Mouse (Mus musculus) forebrain, embryonic 12.5 days (tissue): ENCODE data around the gene Tceal1. TPM values are rescaled to one million over a fixed set of nuclear protein-coding genes. Genes with fewer than 3 reads are reported as not detected.
"Not testable (repeated sequence)": the region's sequence is repeated elsewhere in the genome, so short reads cannot be mapped to it uniquely, and the experiment has no call there.

Experiments
- ATAC-seq: fragments of 200-750 bp; cut with Nextera tagmentation; 2 replicates; pipeline ENCODE4 v1.8.0; 2017; ENCODE audit warnings: moderate TSS enrichment; ENCODE audit not compliant: low FRiP score
- H3K27ac ChIP-seq: fragments of 300-500 bp; sonication (generic); 2 replicates; pipeline ENCODE4 v1.5.1; 2016; ENCODE audit warnings: mild to moderate bottlenecking
- H3K27me3 ChIP-seq: fragments of 300-500 bp; sonication (generic); 2 replicates; pipeline ENCODE4 v1.6.1; 2016; ENCODE audit warnings: mild to moderate bottlenecking
- H3K36me3 ChIP-seq: fragments of 300-500 bp; sonication (generic); replicated peaks from 2 replicates; pipeline ENCODE4 v1.6.1; 2016; ENCODE audit warnings: mild to moderate bottlenecking
- H3K4me1 ChIP-seq: fragments of 300-500 bp; sonication (generic); 2 replicates; pipeline ENCODE4 v1.6.1; 2016
- H3K4me2 ChIP-seq: fragments of 300-500 bp; sonication (generic); 2 replicates; pipeline ENCODE4 v1.6.1; 2016; ENCODE audit warnings: mild to moderate bottlenecking, moderate library complexity
- H3K4me3 ChIP-seq: fragments of 300-500 bp; sonication (generic); replicated peaks from 2 replicates; pipeline ENCODE4 v1.5.1; 2016; ENCODE audit warnings: mild to moderate bottlenecking
- H3K9ac ChIP-seq: fragments of 300-500 bp; sonication (generic); 2 replicates; pipeline ENCODE4 v1.6.1; 2016; ENCODE audit warnings: mild to moderate bottlenecking
- H3K9me3 ChIP-seq: fragments of 300-500 bp; sonication (generic); 2 replicates; pipeline ENCODE4 v1.6.1; 2016
- WGBS: fragments of 180-500 bp; shearing (Covaris S2); methylation state at CpG from one replicate; pipeline ENCODE4 v1.1.7; 2016; 5-methylcytosine and 5-hydroxymethylcytosine counted together
- polyA plus RNA-seq: library from polyadenylated mRNA; unstranded; fragments of >200 nt; fragmentation: Nextera tagmentation; extraction: Ambion mirVana; gene quantifications from 2 replicates; pipeline ENCODE4 v1.2.1, GENCODE M21; 2016

Tceal1 gene
- polyA plus RNA-seq, result 11.3 and 11.9 TPM in 2 replicates

GRCm38 (mm10) chrX:136707446-136708167, at the start of gene Tceal1:
Tceal1 (plus strand) TSS chrX:136707982.
- peak within 1 kb of the TSS; percentile 63 for H3K9ac ChIP-seq
- peak within 1 kb of the TSS; percentile 56 for H3K4me2 ChIP-seq
- ATAC-seq, result peak; percentile 96
- H3K27ac ChIP-seq, result peak within 1 kb of the TSS; percentile 88
- 30% methylated on average over 15 of the region's 15 CpGs for WGBS
- H3K27me3 ChIP-seq, result 0 out of 2 replicates have a peak, but pooled peaks cover 3% of the 10 kb centered on the region
- no peaks in the 10 kb centered on the region for H3K9me3 ChIP-seq
- no peaks in the 10 kb centered on the region for H3K36me3 ChIP-seq
- H3K4me1 ChIP-seq, result no peaks in the 10 kb centered on the region
- H3K4me3 ChIP-seq, result peak within 1 kb of the TSS; percentile 50

- no peak overlapping the region for H3K27ac ChIP-seq
- H3K9ac ChIP-seq, result peak overlapping the region; percentile 63
- no peaks in the 10 kb centered on the region for H3K36me3 ChIP-seq
- peak; percentile 78 for ATAC-seq
- no peaks in the 10 kb centered on the region for H3K4me1 ChIP-seq
- H3K4me3 ChIP-seq, result peak overlapping the region; percentile 50
- WGBS, result 31% methylated on average over 18 of the region's 20 CpGs
- H3K4me2 ChIP-seq, result peak overlapping the region; percentile 60
- no peaks in the 10 kb centered on the region; the same call in 1 of the 2 replicates for H3K27me3 ChIP-seq
- no peaks in the 10 kb centered on the region for H3K9me3 ChIP-seq
Measured at GRCm38 (mm10) chrX:136666281-136666706, 41.5 kb upstream of the Tceal1 start.

GRCm38 (mm10) chrX:136666762-136667464, 40.9 kb upstream of the Tceal1 start:
- not testable (repeated sequence) for H3K36me3 ChIP-seq, H3K27ac ChIP-seq, H3K4me1 ChIP-seq, H3K9me3 ChIP-seq, H3K27me3 ChIP-seq
- Histone ChIP-seq H3K4me2 (peak overlapping the region; percentile 60), H3K4me3 (peak overlapping the region; percentile 50), H3K9ac (peak overlapping the region; percentile 63)
- WGBS, result 26% methylated on average over 23 of the region's 24 CpGs
- peak; percentile 58; the same call in 1 of the 2 replicates for ATAC-seq

GRCm38 (mm10) chrX:136668794-136669193, 39.0 kb upstream of the Tceal1 start:
- Histone ChIP-seq H3K4me2 (no peak overlapping the region), H3K9me3 (no peaks in the 10 kb centered on the region), H3K4me1 (no peaks in the 10 kb centered on the region), H3K36me3 (no peaks in the 10 kb centered on the region), H3K9ac (no peak overlapping the region), H3K27me3 (no peaks in the 10 kb centered on the region; the same call in 1 of the 2 replicates), H3K4me3 (no peak overlapping the region), H3K27ac (no peak overlapping the region)
- 66% methylated on average over 2 of the region's 2 CpGs for WGBS
- no peak for ATAC-seq

GRCm38 (mm10) chrX:136680989-136681388, 26.8 kb upstream of the Tceal1 start:
- no peaks in the 10 kb centered on the region for H3K4me1 ChIP-seq
- no peaks in the 10 kb centered on the region for H3K36me3 ChIP-seq
- WGBS, result 77% methylated on average over 3 of the region's 3 CpGs
- H3K27me3 ChIP-seq, result no peaks in the 10 kb centered on the region
- H3K4me3 ChIP-seq, result no peak overlapping the region
- no peaks in the 10 kb centered on the region for H3K9me3 ChIP-seq
- no peak overlapping the region for H3K9ac ChIP-seq
- ATAC-seq, result no peak
- H3K27ac ChIP-seq, result no peak overlapping the region
- H3K4me2 ChIP-seq, result no peak overlapping the region

GRCm38 (mm10) chrX:136691606-136692293, 16.0 kb upstream of the Tceal1 start:
- H3K4me1 ChIP-seq, H3K27me3 ChIP-seq, H3K9me3 ChIP-seq, H3K4me2 ChIP-seq, H3K36me3 ChIP-seq, H3K4me3 ChIP-seq, H3K9ac ChIP-seq: not testable (repeated sequence)
- 0 out of 2 replicates have a peak overlapping the region, but pooled peaks have one; percentile 31 for H3K27ac ChIP-seq
- peak; percentile 92 for ATAC-seq
- WGBS, result 37% methylated on average over 3 of the region's 3 CpGs

- 0 out of 2 replicates have a peak overlapping the region, but pooled peaks have one; percentile 19 for H3K27ac ChIP-seq
- H3K4me3 ChIP-seq, result no peak overlapping the region
- H3K36me3 ChIP-seq, result no peaks in the 10 kb centered on the region
- no peaks in the 10 kb centered on the region for H3K9me3 ChIP-seq
- 0 out of 2 replicates have a peak, but pooled peaks cover 3% of the 10 kb centered on the region for H3K4me1 ChIP-seq
- H3K4me2 ChIP-seq, result no peak overlapping the region
- no peak for ATAC-seq
- H3K9ac ChIP-seq, result no peak overlapping the region
- H3K27me3 ChIP-seq, result no peaks in the 10 kb centered on the region
- WGBS, result 62% methylated on average over 4 of the region's 4 CpGs
Measured at GRCm38 (mm10) chrX:136692294-136692675, 15.5 kb upstream of the Tceal1 start.

GRCm38 (mm10) chrX:136693196-136693595, 14.6 kb upstream of the Tceal1 start:
- H3K4me3 ChIP-seq, result no peak overlapping the region
- WGBS, result 76% methylated on average over 5 of the region's 5 CpGs
- H3K27me3 ChIP-seq, result no peaks in the 10 kb centered on the region
- H3K27ac ChIP-seq, result no peak overlapping the region
- no peak overlapping the region for H3K9ac ChIP-seq
- no peaks in the 10 kb centered on the region for H3K36me3 ChIP-seq
- H3K4me1 ChIP-seq, result 0 out of 2 replicates have a peak, but pooled peaks cover 3% of the 10 kb centered on the region
- ATAC-seq, result no peak
- H3K9me3 ChIP-seq, result no peaks in the 10 kb centered on the region
- H3K4me2 ChIP-seq, result no peak overlapping the region

GRCm38 (mm10) chrX:136708168-136708681, 443 bp downstream of the Tceal1 start:
- ATAC-seq, result peak; percentile 93
- WGBS, result 21% methylated on average over 18 of the region's 18 CpGs
- peak overlapping the region; percentile 50 for H3K4me3 ChIP-seq

GRCm38 (mm10) chrX:136708782-136709181, 1.0 kb downstream of the Tceal1 start:
- H3K4me1 ChIP-seq, result no peaks in the 10 kb centered on the region
- H3K4me3 ChIP-seq, result peak overlapping the region; percentile 50
- peak overlapping the region; percentile 56 for H3K4me2 ChIP-seq
- H3K9me3 ChIP-seq, result no peaks in the 10 kb centered on the region
- ATAC-seq, result peak; percentile 20; the same call in 1 of the 2 replicates
- H3K27me3 ChIP-seq, result 0 out of 2 replicates have a peak, but pooled peaks cover 3% of the 10 kb centered on the region
- no peaks in the 10 kb centered on the region for H3K36me3 ChIP-seq
- WGBS, result 17% methylated on average over 14 of the region's 14 CpGs
- peak overlapping the region; percentile 63 for H3K9ac ChIP-seq
- peak overlapping the region; percentile 88 for H3K27ac ChIP-seq

More at GRCm38 (mm10) chrX:136708168-136708681, 443 bp downstream of the Tceal1 start:
- H3K4me2 ChIP-seq, result peak overlapping the region; percentile 56
- H3K27me3 ChIP-seq, result 0 out of 2 replicates have a peak, but pooled peaks cover 3% of the 10 kb centered on the region
- H3K27ac ChIP-seq, result peak overlapping the region; percentile 88
- no peaks in the 10 kb centered on the region for H3K9me3 ChIP-seq
- H3K9ac ChIP-seq, result peak overlapping the region; percentile 63
- no peaks in the 10 kb centered on the region for H3K36me3 ChIP-seq
- no peaks in the 10 kb centered on the region for H3K4me1 ChIP-seq

GRCm38 (mm10) chrX:136714742-136715474, 7.1 kb downstream of the Tceal1 start:
- H3K4me3 ChIP-seq, H3K27ac ChIP-seq, H3K9ac ChIP-seq, H3K4me1 ChIP-seq, H3K4me2 ChIP-seq, H3K9me3 ChIP-seq, H3K36me3 ChIP-seq, H3K27me3 ChIP-seq: not testable (repeated sequence)
- 31% methylated on average over 3 of the region's 3 CpGs for WGBS
- peak; percentile 92 for ATAC-seq
